Mouse (Mus musculus): ENCODE measurements around the gene Hyal3. TPM values are rescaled to one million over a fixed set of nuclear protein-coding genes. Genes with fewer than 3 reads are reported as not detected.
A peak's percentile ranks its signal among the peaks of the same experiment; 100 is the strongest.

The Hyal3 gene
- total RNA-seq (2022), result 1 to 10 TPM; 1.0 to 1.7 (median 1.1) TPM

DNA sequence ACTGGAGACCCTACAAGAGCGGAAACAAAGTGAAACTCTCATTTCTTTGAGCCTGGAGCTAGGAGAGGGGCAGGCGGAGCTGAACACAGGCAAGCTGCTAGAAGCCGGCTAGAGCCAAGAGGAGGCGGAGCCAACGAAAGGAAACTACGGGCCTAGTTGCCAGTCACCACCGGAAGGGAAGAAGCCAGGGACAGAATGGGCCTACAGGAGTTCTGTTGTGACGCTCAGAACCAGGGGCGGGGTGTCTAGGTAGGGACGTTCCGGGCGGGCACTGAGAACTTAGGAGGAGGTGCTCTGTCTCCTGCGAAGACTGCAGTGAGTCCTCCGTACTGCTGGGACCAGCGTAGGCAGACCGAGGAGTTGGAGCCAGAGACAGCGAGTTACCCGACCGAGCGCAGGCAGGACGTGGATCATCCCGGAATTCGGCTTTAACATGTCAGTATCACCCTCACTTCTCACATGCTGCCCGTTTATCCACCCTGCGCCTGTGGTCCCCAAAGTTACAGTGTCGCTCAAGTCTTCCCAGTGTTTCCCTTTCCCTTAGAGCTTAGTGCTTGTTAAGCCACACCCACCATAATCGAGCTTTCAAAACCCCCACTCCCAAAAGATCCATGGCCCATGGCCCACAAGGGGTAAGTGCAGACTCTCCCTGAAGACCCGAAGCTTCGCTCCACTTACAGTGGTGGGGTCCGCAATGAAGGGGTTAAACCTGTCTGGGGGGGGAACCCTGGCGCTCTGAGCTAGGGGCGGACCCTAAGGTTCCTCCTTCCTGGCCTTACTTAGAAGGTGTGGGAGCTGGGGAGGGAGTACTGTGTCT, at the start of gene Hyal3:
Hyal3 (plus strand) TSS at position 318 of the 817 bp plus-strand sequence.
- peak; percentile 70 to 88 for DNase-seq (ENCODE audit: low spot score in 2 of 2)

- peak; percentile 79 to 96 for DNase-seq (ENCODE audit: low spot score in 2 of 2)
Observed at GRCm38 (mm10) chr9:107533791-107534407, 46.7 kb upstream of the Hyal3 start, which contains the start of gene Tmem115. Gene Tmem115 (plus strand): TSS chr9:107533945.

DNA sequence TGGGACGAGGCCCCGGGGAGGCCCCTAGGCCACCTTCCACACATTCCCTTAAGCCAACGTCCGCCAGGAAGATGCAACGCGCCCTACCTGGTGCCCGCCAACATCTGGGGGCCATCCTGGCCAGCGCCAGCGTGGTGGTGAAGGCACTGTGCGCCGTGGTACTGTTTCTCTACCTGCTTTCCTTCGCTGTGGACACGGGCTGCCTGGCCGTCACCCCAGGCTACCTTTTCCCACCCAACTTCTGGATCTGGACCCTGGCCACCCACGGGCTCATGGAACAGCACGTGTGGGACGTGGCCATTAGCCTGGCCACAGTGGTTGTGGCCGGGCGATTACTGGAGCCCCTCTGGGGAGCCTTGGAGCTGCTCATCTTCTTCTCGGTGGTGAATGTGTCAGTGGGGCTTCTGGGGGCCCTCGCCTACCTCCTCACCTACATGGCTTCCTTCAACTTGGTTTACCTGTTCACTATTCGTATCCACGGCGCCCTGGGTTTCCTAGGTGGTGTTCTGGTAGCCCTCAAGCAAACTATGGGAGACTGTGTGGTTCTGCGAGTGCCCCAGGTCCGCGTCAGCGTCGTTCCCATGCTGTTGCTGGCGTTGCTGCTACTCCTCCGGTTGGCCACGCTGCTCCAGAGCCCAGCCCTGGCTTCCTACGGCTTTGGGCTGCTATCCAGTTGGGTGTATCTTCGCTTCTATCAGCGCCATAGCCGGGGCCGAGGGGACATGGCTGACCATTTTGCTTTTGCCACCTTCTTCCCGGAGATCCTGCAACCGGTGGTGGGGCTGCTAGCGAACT, 46.0 kb upstream of the Hyal3 start:
- DNase-seq (ENCODE audit: low spot score in 2 of 2), result no peak

- DNase-seq (ENCODE audit: low spot score in 2 of 2), result no peak
Observed at GRCm38 (mm10) chr9:107538231-107538630, 42.4 kb upstream of the Hyal3 start.

DNA sequence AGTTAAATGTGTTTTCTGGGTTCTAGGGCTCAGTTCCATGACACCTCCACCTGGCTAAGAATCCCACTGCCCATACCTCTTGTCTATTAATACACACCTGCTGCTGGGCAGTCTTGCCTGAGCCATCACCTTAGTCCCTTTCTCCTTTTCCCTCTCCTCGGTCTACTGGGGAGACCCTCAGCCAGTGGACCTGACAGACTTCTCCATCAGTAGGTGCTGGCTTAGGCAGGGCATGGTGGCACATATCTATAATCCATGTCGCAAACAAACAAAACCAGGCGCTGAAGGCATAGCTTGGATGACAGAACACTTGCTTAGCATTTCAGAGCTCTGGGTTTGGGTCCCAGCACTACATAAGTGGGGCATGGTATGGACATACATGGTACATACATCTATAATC, 41.9 kb upstream of the Hyal3 start:
- no peak for DNase-seq (ENCODE audit: low spot score in 2 of 2)

DNA sequence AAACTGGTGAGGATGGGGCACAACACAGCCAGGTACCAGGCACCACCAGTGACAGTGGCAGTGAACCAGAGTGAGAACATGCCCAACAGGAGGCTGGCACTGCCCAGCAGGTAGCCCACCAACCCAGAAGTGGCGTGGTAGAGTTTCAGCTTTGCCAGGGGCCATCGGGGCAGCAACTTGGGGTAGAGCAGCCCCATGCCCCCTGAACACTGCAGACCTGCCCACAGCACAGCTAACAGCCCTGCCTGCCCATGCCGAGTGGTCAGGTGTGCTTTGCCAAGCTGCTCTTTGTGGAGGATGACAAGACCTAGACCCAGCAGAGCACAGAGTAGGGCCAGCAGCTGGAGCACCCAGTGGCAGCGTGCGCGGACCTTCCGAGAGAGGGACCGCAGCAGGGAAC, 40.7 kb upstream of the Hyal3 start:
- DNase-seq (ENCODE audit: low spot score in 2 of 2), result no peak

DNA sequence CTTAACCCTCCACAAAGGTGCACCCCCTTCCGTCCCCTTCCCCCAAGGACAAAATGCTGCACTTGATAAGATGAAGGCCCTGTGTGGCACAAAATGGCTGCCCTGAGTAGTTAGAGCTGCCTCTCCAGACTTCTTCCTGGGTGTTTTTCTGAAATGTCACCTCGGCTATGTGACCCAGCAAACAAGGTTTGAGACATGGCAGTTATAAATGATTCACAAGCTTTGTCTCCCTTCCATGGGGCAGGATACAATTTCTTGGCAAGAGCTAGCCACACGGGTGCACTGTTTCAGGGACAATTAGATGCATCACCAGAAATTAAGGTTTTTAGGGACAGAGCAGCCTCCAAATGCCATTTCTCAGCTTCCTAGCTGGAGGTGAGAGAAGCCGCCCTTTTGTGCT, 40.2 kb upstream of the Hyal3 start:
- no peak for DNase-seq (ENCODE audit: low spot score in 2 of 2)

DNA sequence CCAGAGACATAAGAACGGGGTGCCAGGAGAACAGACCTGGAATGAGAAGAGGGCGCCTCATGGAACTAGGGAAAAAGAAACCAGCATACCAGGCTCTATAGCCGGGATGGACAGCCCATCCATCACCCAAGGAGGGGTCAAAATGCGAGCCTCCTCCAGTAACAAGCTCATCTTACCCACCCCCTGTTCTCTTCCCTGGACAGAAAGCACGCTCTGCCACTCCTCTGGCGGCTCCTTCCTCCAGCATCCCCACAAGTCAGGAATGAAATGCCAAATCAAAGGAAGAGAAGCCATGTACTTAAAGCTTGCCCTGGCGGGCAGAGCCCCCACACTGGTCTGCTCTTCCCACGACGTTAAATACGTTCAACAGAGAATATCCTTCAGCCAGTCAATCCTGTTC, 39.6 kb upstream of the Hyal3 start:
- DNase-seq (ENCODE audit: low spot score in 2 of 2), result no peak

DNA sequence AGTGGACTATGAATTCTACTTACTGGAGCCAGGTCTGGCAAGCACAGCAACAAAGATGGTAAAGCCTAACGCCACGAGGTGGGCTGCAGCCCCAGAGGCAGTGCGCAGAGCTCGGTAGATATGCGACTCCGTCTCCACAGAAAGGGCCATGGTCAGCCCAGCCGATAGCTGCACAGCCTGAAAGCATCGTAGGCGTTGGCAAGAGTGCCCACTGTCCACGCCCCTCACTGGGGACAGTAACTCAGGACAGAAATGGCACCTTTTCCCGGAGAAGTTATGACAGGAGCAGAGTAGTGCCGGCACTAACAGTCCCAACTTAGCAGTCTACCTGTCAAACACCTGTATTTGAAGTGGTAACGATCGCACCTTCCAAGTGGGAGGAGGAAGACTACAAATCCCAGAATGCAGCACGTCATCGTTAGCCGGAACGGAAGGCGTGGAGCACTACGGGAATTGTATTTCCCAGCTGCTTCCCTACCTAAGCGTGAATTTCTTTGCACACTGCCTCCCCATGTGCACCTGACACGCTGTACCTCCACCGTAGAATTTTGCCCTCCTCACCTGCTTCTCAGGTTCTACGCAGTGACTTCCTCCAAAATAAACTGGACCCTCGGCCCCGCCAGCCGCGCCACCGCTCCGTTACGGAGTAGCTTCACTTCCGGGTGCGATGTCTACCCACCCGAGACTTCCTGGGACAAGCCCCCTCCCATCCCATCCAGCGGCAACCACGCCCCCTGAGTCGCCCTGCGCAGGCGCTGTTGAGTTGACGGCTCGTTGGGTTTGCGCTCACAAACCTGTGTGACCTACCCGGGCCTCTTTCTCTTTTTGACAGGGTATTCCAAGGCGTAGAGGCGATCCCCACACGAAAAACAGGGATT, 38.9 kb upstream of the Hyal3 start, which contains the start of the genes Cyb561d2 and Nprl2:
Cyb561d2 (minus strand) TSS at position 720 of the 878 bp plus-strand sequence.
Nprl2 (plus strand) TSS at position 753 of the 878 bp plus-strand sequence.
- DNase-seq (ENCODE audit: low spot score in 2 of 2), result peak; percentile 87 to 92

DNA sequence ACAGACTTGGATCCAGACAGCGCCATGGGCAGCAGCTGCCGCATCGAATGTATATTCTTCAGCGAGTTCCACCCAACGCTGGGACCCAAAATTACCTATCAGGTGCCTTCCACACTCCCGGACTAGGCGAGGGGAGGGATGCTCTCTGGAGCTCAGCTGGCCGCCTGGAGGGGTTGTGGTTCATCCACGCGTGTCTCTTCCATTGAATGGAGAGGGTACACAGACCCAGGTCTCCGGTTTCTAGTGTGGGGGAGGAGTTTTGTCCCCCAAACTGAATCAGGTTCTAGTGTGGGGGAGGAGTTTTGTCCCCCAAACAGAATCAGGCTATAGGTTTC, 38.3 kb upstream of the Hyal3 start:
- DNase-seq (ENCODE audit: low spot score in 2 of 2), result no peak

DNA sequence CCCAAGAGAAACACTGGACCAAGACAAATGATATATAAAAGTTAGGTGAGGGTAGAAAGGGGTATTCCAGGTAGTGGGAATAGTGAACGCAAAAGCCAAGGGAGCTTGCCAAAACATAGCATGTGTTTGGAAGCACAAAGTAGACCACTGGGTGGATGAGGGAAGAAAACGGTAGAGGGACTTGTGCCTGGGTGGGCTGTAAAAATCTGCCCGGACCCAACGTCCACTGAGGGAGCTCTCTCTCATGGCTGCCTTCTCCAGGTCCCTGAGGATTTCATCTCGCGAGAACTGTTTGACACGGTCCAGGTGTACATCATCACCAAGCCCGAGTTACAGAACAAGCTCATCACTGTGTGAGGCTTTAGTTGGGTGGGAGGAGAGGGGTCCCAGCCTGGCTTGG, 37.9 kb upstream of the Hyal3 start:
- no peak for DNase-seq (ENCODE audit: low spot score in 2 of 2)

DNA sequence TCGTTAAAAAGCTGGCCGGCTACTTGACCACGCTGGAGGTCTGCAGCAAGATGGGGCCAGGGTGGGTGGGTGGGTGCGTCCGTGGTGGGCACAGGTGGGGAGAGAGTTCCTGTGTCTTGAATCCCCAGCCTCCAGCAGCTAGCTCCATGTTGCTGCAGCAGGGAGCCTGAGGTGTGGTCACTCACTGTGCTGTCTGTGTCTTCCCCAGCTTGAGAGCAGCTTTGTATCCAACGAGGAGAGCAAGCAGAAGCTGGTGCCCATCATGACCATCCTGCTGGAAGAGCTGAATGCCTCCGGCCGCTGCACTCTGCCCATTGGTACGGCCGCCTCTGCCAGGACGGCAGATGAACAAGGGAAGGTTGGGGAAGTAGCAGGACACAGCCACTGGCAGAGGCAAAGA, 37.3 kb upstream of the Hyal3 start:
- no peak for DNase-seq (ENCODE audit: low spot score in 2 of 2)

GRCm38 (mm10) chr9:107544196-107544700, 36.4 kb upstream of the Hyal3 start:
- peak in 1 of 2 experiments; percentile 33 for DNase-seq (ENCODE audit: low spot score in 2 of 2)

DNA sequence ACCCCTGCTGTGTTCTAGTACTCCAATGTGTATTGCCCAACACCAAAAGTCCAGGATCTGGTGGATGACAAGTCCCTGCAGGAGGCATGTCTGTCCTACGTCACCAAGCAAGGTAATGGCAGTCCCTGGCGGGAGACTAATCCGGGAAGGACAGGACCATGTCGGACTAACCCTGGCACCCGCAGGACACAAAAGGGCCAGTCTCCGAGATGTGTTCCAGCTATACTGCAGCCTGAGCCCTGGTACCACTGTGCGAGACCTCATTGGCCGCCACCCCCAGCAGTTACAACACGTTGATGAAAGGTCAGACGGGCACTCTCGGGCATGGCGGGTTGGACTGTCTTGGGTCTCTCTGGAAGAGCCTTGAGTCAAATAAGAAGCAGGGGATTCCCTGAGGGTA, 35.9 kb upstream of the Hyal3 start:
- peak in 1 of 2 experiments; percentile 25 for DNase-seq (ENCODE audit: low spot score in 2 of 2)

DNA sequence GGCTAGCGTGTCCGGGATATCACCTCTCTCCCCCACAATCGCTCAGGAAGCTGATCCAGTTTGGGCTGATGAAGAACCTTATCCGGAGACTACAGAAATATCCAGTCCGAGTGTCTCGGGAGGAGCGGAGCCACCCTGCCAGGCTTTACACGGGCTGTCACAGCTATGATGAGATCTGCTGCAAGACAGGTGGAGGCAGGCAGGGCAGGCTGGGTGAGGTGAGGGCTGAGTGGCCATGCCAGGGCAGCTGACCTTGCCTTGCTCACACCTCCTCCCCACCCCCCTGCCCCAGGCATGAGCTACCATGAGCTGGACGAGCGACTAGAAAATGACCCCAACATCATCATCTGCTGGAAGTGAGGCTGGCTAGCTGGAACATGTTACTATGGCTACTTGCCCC, 35.4 kb upstream of the Hyal3 start:
- no peak for DNase-seq (ENCODE audit: low spot score in 2 of 2)

- DNase-seq (ENCODE audit: low spot score in 2 of 2), result peak; percentile 33 to 57
Observed at GRCm38 (mm10) chr9:107545602-107546001, 35.0 kb upstream of the Hyal3 start.

DNA sequence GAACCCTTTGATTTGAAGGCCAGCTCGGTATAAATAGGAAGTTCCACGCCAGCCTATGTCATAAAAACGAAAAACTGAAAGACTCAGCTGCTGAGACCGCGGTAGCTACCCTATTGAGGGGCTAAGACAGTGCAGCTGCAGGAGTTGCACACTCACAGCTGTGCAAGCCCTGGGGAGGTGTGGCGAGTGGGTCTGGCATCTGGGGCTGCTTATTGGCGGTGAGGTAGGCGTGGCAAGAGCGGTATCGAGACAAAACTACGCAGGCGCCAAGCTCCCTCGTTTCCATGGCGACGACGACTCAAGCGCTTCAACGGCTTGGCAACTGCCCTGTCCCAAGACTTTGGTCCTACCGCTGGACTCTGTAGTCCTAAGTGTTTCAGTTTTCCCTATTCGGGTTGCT, 33.6 kb upstream of the Hyal3 start, which contains the start of gene Zmynd10:
Zmynd10 (plus strand) TSS at position 273 of the 400 bp plus-strand sequence.
- DNase-seq (ENCODE audit: low spot score in 2 of 2), result peak; percentile 72 to 90

DNA sequence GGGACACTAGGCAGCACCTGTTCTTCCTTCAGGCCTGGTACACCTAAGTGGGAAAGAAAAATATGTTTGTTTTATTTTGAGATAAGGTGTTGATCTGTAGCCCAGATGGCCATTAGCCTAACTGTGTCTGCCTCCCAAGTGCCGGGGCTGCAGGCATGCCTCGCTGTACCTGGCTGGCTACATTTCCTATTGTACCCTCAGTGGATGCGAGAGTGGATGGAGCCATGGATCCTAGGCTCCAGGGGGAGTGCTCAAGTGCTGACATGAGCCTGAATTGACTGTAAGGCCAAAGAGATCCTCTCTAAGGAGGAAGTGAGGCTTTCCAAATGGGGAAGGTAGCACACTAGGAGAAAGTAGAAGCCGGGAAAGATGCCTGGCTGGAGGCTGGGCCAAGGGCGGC, 32.7 kb upstream of the Hyal3 start:
- DNase-seq (ENCODE audit: low spot score in 2 of 2), result no peak

DNA sequence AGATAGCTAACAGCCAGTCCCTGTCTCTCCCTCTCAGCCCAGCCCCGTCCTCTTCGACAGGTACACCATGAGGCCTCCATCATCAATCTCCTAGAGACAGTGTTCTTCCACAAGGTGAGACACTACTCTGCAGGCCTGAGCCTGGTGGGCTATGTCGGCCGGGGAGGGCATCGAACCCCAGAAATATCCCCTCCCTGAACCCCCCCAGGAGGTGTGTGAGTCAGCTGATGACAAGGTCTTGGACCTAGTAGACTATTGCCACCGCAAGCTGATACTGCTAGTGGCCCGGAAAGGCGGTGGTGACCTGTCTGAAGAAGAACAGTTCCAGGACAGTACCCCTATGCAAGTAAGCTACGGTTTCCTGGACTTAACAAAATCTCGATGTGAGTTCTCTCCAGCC, 31.8 kb upstream of the Hyal3 start:
- no peak for DNase-seq (ENCODE audit: low spot score in 2 of 2)

GRCm38 (mm10) chr9:107549297-107550074, 31.1 kb upstream of the Hyal3 start:
- DNase-seq (ENCODE audit: low spot score in 2 of 2), result no peak

Measured in left cerebral cortex, adult 8-10 months (tissue).